Mouse (Mus musculus): ENCODE results near the gene Aacs. TPM values are rescaled to one million over a fixed set of nuclear protein-coding genes. Genes with fewer than 3 reads are reported as not detected.

Gene Aacs
- polyA plus RNA-seq, 1 experiment from 2014 or later = 62.2 TPM

DNA sequence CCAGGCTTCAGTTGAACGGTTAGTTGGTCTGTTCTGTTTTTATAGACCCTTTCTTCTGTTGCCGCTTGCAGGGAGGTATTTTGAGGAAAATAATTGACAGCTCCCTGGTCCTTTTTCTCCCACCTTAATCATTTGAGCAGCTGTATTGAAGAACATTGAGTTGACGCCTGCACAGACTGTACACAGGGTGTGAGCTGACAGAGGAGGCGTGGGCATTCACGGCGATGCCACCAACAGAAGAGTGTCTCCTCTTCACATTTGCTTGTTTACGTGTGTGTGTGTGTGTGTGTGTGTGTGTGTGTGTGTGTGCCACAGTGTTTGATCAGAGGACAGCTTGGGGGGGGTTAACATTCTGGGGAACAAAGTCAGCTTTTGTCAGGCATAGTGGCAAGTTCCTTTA is 29.3 kb upstream of the Aacs start:
- H3K4me1 ChIP-seq = peaks cover 13% of the 10 kb centered on the region
- no peak overlapping the region for H3K4me3 ChIP-seq
- no peak overlapping the region for H3K27ac ChIP-seq
- no peaks in the 10 kb centered on the region for H3K27me3 ChIP-seq
- 0 out of 2 replicates have a peak, but pooled peaks cover 2% of the 10 kb centered on the region for H3K36me3 ChIP-seq
- no peaks in the 10 kb centered on the region for H3K9me3 ChIP-seq (replicated peaks)
- H3K9ac ChIP-seq = no peak overlapping the region
- no peak overlapping the region for H3K4me2 ChIP-seq (replicated peaks)
- ATAC-seq (ENCODE audit: low FRiP score) = no peak
- WGBS = 84% methylated on average over 7 of the region's 7 CpGs

DNA sequence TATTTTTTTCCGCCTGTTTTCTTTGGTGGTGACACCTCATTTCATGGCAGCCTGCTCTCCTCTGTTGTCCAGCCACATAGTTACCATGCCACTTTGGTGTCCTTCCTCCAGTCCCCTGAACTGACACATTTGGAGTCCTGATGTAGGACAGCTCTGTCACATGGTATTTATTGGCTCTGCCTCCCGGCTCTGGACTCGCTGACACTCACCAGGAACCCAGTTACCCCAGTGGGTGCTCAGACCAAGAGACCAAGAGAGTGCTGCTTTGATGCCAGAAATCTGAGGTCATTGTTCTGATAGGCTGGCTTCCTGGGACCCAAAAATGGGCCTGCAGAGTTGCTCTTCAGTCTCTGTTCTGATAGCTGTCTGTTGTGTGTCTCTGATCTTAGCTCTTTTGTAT is 27.6 kb upstream of the Aacs start:
- Histone ChIP-seq H3K27ac (no peak overlapping the region), H3K4me3 (no peak overlapping the region), H3K9ac (no peak overlapping the region), H3K27me3 (no peaks in the 10 kb centered on the region), H3K36me3 (peaks cover 12% of the 10 kb centered on the region), H3K9me3 (replicated peaks) (no peaks in the 10 kb centered on the region), H3K4me1 (peaks cover 3% of the 10 kb centered on the region; the same call in 1 of the 2 replicates), H3K4me2 (replicated peaks) (no peak overlapping the region)
- WGBS = 83% methylated on average over 3 of the region's 3 CpGs
- no peak for ATAC-seq (ENCODE audit: low FRiP score)

DNA sequence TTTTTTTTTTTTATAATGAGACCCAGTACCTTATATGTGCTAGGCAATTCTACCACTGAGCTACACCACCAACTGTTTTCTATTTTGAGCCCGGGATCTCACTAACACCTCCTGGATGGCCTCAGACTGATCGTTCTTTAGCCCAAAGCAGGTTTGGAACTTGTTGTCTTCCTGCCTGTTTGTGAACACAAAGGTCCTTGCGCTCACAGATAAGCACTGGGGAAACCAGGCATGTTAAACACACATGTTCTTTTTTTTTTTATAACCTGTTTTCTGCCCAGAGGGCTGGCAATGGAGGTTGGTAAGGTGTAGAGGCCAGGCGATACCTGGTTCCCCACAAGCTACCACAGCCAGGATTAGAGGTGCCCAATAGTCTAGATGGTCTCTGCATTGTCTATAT is 27.0 kb upstream of the Aacs start:
- Histone ChIP-seq H3K9me3 (replicated peaks) (no peaks in the 10 kb centered on the region), H3K4me3 (no peak overlapping the region), H3K9ac (no peak overlapping the region), H3K36me3 (peaks cover 12% of the 10 kb centered on the region), H3K27me3 (no peaks in the 10 kb centered on the region), H3K27ac (no peak overlapping the region), H3K4me1 (peaks cover 3% of the 10 kb centered on the region; the same call in 1 of the 2 replicates), H3K4me2 (replicated peaks) (no peak overlapping the region)
- 95% methylated on average over 4 of the region's 4 CpGs for WGBS
- no peak for ATAC-seq (ENCODE audit: low FRiP score)

DNA sequence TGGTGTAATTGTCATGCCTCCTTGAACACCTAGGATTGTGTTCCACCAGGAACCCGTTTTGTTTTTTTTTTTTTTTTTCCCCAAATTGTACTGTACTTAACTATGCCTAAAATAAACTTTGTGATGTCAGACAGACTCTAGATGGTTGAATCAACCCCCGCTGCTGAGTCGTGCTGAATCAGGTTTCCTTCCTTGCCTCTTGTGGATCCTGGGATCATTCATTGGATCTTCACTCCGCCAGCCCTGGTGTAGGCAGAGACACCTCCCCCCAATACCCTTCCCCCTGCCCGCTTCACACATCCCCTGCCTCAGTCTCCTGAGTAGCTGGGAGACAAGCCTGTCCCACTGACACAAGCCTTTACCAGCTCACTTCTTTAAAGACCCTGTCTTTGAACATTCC is 26.3 kb upstream of the Aacs start:
- peaks cover 19% of the 10 kb centered on the region for H3K36me3 ChIP-seq
- no peak overlapping the region for H3K9ac ChIP-seq
- 81% methylated on average over 5 of the region's 5 CpGs for WGBS

DNA sequence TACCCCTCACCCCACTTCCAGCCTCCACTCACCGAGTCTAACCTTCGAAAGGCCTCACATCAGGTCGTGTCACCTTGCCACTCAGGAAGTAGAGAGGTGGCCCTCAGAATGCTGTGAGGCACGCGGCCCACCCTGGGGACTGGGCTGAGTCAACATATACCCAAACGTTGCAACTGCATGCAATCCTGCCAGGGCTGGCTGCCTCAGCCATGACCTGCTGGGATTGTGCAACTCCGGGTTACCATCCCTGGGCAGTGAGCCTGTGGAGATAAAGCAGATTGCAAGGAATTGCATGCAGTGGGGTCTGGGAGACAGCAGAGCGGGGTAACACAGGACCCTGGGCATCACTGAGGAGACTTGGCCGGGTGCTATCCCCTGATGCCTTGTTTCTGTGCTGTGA is 23.0 kb upstream of the Aacs start:
- ATAC-seq (ENCODE audit: low FRiP score) = no peak
- Histone ChIP-seq H3K4me2 (replicated peaks) (no peak overlapping the region), H3K4me1 (no peaks in the 10 kb centered on the region), H3K4me3 (no peak overlapping the region), H3K36me3 (peaks cover 38% of the 10 kb centered on the region), H3K27ac (no peak overlapping the region), H3K9me3 (replicated peaks) (no peaks in the 10 kb centered on the region), H3K27me3 (no peaks in the 10 kb centered on the region), H3K9ac (no peak overlapping the region)
- 88% methylated on average over 9 of the region's 9 CpGs for WGBS

More for the DNA sequence above, 26.3 kb upstream of the Aacs start:
- Histone ChIP-seq H3K4me3 (no peak overlapping the region), H3K27me3 (no peaks in the 10 kb centered on the region), H3K9me3 (replicated peaks) (no peaks in the 10 kb centered on the region), H3K27ac (no peak overlapping the region), H3K4me1 (peaks cover 3% of the 10 kb centered on the region; the same call in 1 of the 2 replicates), H3K4me2 (replicated peaks) (no peak overlapping the region)
- no peak for ATAC-seq (ENCODE audit: low FRiP score)

DNA sequence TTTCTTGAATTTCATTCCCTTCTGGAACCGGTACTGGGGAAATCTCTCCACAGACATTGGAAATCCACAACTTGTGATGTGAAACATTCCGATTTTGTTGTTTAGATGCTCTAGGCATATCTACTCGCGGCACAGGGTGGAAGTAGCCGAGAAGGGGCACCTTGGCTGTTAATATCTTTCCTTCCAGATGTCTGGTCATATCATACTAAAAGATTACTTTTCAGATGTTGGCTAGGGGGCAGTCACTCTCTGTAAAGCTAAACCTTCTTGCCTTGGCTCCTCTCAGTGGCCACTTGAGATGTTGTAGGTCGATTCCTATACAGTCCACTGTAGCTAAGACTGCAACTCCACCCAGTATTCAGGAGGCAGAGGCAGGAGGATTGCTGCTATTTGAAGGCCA is 19.5 kb upstream of the Aacs start:
- no peaks in the 10 kb centered on the region for H3K4me1 ChIP-seq
- no peak overlapping the region for H3K9ac ChIP-seq
- no peak overlapping the region for H3K27ac ChIP-seq
- ATAC-seq (ENCODE audit: low FRiP score) = no peak
- H3K36me3 ChIP-seq = peaks cover 36% of the 10 kb centered on the region
- H3K4me2 ChIP-seq (replicated peaks) = no peak overlapping the region
- WGBS = 97% methylated on average over 6 of the region's 6 CpGs
- no peaks in the 10 kb centered on the region for H3K9me3 ChIP-seq (replicated peaks)
- no peak overlapping the region for H3K4me3 ChIP-seq
- H3K27me3 ChIP-seq = no peaks in the 10 kb centered on the region

DNA sequence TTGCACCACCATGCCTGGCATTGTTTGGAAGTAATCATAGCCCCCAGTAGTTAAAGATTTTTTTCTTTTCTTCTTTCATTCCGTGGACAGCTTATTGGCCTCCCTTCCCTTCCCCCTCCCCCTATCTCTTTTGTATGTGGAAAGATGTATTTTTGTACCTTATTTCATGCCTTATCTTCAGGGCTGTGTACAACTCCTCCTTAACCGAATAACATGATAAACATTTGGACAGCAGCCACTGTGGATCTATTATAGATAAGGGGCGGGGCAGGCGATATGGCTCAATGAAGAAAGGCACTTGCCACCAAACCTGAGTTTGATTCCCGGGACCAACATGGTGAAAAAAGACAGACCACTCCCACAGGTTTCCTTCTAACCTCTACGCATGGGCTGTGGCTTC is 18.1 kb upstream of the Aacs start:
- Histone ChIP-seq H3K4me3 (no peak overlapping the region), H3K4me2 (replicated peaks) (no peak overlapping the region), H3K27ac (no peak overlapping the region), H3K4me1 (no peaks in the 10 kb centered on the region), H3K9ac (no peak overlapping the region), H3K9me3 (replicated peaks) (no peaks in the 10 kb centered on the region), H3K27me3 (no peaks in the 10 kb centered on the region), H3K36me3 (peaks cover 28% of the 10 kb centered on the region)
- 92% methylated on average over 6 of the region's 6 CpGs for WGBS
- ATAC-seq (ENCODE audit: low FRiP score) = no peak

DNA sequence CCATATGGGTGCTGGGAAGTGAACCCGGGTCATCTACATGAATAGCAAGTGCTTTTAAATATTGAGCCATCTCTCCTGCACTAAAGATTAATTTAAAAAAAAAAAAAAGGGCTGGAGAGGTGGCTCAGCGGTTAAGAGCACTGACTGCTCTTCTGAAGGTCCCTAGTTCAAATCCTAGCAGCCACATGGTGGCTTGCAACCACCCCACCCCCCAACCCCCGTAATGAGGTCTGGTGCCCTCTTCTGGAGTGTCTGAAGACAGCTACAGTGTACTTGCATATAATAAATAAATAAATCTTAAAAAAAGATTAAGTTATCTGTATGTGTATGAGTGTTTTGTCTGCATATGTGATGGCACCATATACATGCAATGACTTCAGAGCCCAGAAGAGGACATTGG is 15.0 kb upstream of the Aacs start:
- Histone ChIP-seq H3K27me3 (no peaks in the 10 kb centered on the region), H3K4me3 (no peak overlapping the region), H3K9me3 (replicated peaks) (no peaks in the 10 kb centered on the region), H3K36me3 (peaks cover 7% of the 10 kb centered on the region), H3K9ac (no peak overlapping the region), H3K27ac (no peak overlapping the region), H3K4me1 (peaks cover 3% of the 10 kb centered on the region), H3K4me2 (replicated peaks) (no peak overlapping the region)
- ATAC-seq (ENCODE audit: low FRiP score) = no peak
- WGBS = 90% methylated on average over 3 of the region's 3 CpGs

DNA sequence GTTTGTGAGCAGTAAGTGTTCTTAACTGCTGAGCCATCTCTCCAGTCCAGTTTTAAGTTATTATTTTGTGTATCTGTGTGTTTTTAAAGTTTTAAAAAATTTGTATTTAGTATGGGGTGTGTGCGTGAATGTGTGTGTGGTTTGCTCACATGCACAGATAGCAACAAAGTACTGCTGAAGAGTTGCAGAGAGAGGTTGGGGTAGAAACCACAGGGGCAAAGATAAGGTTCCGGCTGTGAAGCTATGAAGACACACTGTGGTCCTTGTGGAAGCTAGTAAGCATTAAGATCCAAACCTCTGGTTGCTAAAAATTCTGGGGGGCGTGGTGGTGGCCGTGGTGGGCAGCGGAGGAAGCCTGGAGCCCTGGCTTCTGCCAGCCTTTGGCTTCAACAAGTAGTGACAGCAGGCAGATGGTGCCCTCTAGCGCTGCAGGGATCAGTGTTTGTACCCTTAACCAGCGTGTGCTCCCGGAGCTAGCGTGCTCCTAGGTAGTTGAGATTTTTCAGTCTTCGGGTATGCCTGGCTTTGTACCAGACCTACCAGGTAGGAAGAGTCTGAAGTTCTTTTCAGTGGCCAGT is 13.7 kb upstream of the Aacs start:
- 58% methylated on average over 10 of the region's 10 CpGs for WGBS
- no peaks in the 10 kb centered on the region for H3K36me3 ChIP-seq
- no peak for ATAC-seq (ENCODE audit: low FRiP score)
- no peaks in the 10 kb centered on the region for H3K27me3 ChIP-seq
- H3K9ac ChIP-seq = no peak overlapping the region
- no peaks in the 10 kb centered on the region for H3K9me3 ChIP-seq (replicated peaks)
- peaks cover 3% of the 10 kb centered on the region for H3K4me1 ChIP-seq
- no peak overlapping the region for H3K4me3 ChIP-seq
- no peak overlapping the region for H3K4me2 ChIP-seq (replicated peaks)
- H3K27ac ChIP-seq = no peak overlapping the region

DNA sequence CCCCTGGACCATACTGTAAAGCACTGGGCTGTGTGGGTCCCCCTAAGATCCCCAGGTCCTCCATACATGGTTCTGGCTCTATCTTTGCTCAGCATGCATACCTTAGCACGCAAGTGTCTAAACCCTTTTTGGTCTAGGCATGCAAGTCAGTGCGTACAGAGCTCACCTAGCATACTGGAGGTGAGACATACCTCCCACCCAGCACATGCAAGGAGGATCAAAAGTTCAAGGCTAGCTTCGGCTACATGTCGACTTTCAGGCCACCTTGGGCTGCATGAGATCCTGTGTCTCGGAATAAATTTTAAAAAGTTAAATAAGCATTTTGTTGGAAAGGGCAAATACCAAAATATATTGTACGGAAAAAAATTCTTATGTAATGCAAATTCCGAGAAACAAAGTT is 10.4 kb upstream of the Aacs start:
- Histone ChIP-seq H3K9me3 (replicated peaks) (no peaks in the 10 kb centered on the region), H3K4me2 (replicated peaks) (peak overlapping the region; percentile 55), H3K4me1 (peaks cover 3% of the 10 kb centered on the region), H3K4me3 (peak overlapping the region; percentile 30; the same call in 1 of the 2 replicates), H3K27me3 (no peaks in the 10 kb centered on the region), H3K9ac (no peak overlapping the region), H3K27ac (peak overlapping the region; percentile 45; the same call in 1 of the 2 replicates), H3K36me3 (no peaks in the 10 kb centered on the region)
- ATAC-seq (ENCODE audit: low FRiP score) = peak; percentile 57
- WGBS = 41% methylated on average over 7 of the region's 7 CpGs

DNA sequence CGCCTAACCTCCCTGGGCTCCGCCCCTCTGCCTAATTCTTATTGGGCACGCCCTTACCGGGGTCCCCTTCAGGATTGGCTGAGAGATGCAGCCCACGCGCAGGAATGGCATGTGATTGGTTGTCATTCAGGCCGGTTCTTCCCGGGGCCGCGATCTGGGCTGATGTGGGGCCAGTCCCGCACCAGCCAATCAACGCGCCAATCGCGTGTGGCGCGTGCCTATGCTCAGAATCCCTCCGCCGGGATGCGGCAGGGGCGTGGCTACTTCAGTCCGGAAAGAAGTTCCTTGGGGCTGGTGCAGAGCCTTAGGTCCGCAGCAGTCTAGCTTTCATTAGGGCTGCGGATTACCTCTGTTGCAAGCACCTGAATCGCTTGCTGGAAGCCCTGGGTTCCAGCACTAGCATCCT is 9.9 kb upstream of the Aacs start:
- H3K4me2 ChIP-seq (replicated peaks) = peak overlapping the region; percentile 55
- H3K9me3 ChIP-seq (replicated peaks) = no peaks in the 10 kb centered on the region
- peak overlapping the region; percentile 30 for H3K4me3 ChIP-seq
- H3K4me1 ChIP-seq = peaks cover 3% of the 10 kb centered on the region
- peak overlapping the region; percentile 35; the same call in 1 of the 2 replicates for H3K27ac ChIP-seq
- peak overlapping the region; percentile 45; the same call in 1 of the 2 replicates for H3K9ac ChIP-seq
- WGBS = under 1% methylated on average over 25 of the region's 25 CpGs
- H3K27me3 ChIP-seq = no peaks in the 10 kb centered on the region
- peak; percentile 99 for ATAC-seq (ENCODE audit: low FRiP score)
- H3K36me3 ChIP-seq = no peaks in the 10 kb centered on the region

DNA sequence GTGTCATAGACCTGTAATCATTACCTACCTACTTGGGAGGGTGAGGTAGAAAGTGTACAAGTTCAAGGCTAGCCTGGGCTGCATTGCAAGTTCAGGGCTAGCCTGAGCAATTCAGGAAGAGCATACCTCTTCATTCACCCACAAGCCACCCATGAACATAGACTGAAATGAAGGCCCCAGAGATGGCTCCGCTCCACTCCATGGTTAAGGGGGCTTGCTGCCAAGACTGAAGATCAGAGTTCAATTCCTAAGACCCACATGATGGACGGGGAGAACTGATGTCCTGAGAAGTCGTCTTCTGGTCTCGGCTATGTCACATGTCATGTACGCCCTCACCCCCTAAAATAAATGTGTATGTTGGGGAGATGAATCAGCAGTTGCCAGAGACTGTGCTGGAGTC is 9.1 kb upstream of the Aacs start:
- H3K27ac ChIP-seq = no peak overlapping the region

DNA sequence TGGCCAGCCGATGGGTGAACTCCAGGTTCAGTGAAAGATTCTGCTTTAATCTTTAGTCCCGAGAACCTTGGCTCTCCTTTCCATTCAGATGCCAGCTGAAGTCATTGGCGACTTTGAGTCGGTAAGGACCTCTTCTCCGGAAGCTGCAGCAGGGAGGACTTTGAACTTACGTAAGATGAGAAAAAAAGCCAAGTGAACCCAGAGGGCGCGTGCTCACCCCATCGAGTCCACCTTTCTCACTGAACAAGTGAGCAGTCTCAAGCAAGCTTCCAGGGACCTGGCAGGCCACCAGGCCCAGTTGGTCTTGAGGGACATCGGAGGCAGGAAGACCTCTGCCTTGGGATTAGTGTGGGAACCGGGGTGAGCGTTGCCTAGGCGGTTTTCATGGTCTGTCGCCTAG is 8.4 kb upstream of the Aacs start:
- Histone ChIP-seq H3K27ac (no peak overlapping the region), H3K9me3 (replicated peaks) (no peaks in the 10 kb centered on the region), H3K4me1 (peaks cover 3% of the 10 kb centered on the region), H3K4me2 (replicated peaks) (no peak overlapping the region), H3K4me3 (no peak overlapping the region), H3K36me3 (no peaks in the 10 kb centered on the region), H3K9ac (no peak overlapping the region), H3K27me3 (no peaks in the 10 kb centered on the region)
- ATAC-seq (ENCODE audit: low FRiP score) = no peak
- WGBS = 87% methylated on average over 14 of the region's 14 CpGs

More for the DNA sequence above, 9.1 kb upstream of the Aacs start:
- Histone ChIP-seq H3K4me1 (peaks cover 3% of the 10 kb centered on the region), H3K36me3 (no peaks in the 10 kb centered on the region), H3K4me2 (replicated peaks) (peak overlapping the region; percentile 55; the same call in 1 of the 2 replicates), H3K4me3 (0 out of 2 replicates have a peak overlapping the region, but pooled peaks have one; percentile 30), H3K9ac (no peak overlapping the region), H3K9me3 (replicated peaks) (no peaks in the 10 kb centered on the region), H3K27me3 (no peaks in the 10 kb centered on the region)
- WGBS = 90% methylated on average over 5 of the region's 5 CpGs
- ATAC-seq (ENCODE audit: low FRiP score) = no peak
